ENCODE assay signal across 9 mouse cellular contexts in the genomic region with DNA sequence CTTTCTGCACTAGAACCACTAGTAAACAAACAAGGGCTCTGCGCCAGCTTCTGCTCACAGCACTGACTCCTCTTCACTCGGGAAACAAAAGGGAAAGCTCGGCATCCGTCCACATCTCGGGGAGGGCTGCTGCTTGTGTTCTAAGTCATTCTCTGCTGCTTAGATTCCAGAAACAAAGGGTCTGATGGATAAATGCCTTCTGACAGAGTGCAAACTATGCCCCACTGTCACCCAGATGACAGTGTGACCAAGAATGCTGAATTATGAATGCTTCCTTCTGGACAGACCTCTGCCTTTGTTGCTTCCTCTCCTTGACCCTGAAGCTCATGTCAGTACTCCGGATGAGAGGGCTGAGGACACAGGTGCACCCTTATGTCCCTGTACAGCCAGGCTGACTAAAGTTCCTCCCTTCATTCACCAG.
A peak's percentile ranks its signal among the peaks of the same experiment; 100 is the strongest.
DNase-seq lines count a peak whose midpoint lies in the region; ATAC-seq lines count a peak whose summit lies in the region.
"Had no signal": no experiment of that assay in that cellular context is flagged by ENCODE, and none has a peak within 500 bp of the region (broad histone marks: within the 10 kb centered on the region; RNA-seq: fewer than 3 reads in every experiment).

No protein-coding gene starts in this region.

- no peak overlapping the region for H3K4me2 ChIP-seq in midbrain, embryonic 12.5 days (replicated peaks)
- H3K4me2 ChIP-seq: limb, embryonic 15.5 days had no signal

- H3K36me3 ChIP-seq in midbrain, embryonic 12.5 days: no peaks in the 10 kb centered on the region
- H3K36me3 ChIP-seq: limb, embryonic 15.5 days had no signal

- ATAC-seq in midbrain, embryonic 12.5 days (ENCODE audit: low FRiP score, low read depth): 0 out of 2 replicates have a peak, but pooled peaks have one; percentile 30

- no peaks in the 10 kb centered on the region for H3K9me3 ChIP-seq in midbrain, embryonic 12.5 days
- H3K9me3 ChIP-seq: limb, embryonic 15.5 days had no signal

- WGBS in midbrain, embryonic 12.5 days: 32% methylated on average over 6 of the region's 6 CpGs

- H3K9ac ChIP-seq in midbrain, embryonic 12.5 days (replicated peaks): no peak overlapping the region
- H3K9ac ChIP-seq: limb, embryonic 15.5 days had no signal

- no peak overlapping the region for H3K4me3 ChIP-seq in midbrain, embryonic 12.5 days
- H3K4me3 ChIP-seq: limb, embryonic 15.5 days had no signal

- 0 out of 2 replicates have a peak, but pooled peaks cover 4% of the 10 kb centered on the region for H3K4me1 ChIP-seq in midbrain, embryonic 12.5 days
- H3K4me1 ChIP-seq: limb, embryonic 15.5 days had no signal

- H3K27ac ChIP-seq in midbrain, embryonic 12.5 days (replicated peaks): no peak overlapping the region
- H3K27ac ChIP-seq: limb, embryonic 15.5 days had no signal

- peak; percentile 48 for DNase-seq in adrenal gland, adult 2 months
- no peak for DNase-seq in adrenal gland, adult 18-20 months (ENCODE audit: low spot score in 2 of 2)
- peak; percentile 58 for DNase-seq in testis, postnatal 10 days (ENCODE audit: low spot score)
- no peak for DNase-seq in testis, postnatal 14 days (ENCODE audit: low spot score)
- DNase-seq in kidney, postnatal 14 days: peak; percentile 53
- DNase-seq in thymus, adult 18-20 months: no peak
- DNase-seq in spleen, adult 12 weeks (ENCODE audit: low spot score): no peak

- no peaks in the 10 kb centered on the region for H3K27me3 ChIP-seq in midbrain, embryonic 12.5 days
- H3K27me3 ChIP-seq: limb, embryonic 15.5 days had no signal

Comparison
In these comparisons a context has a peak if more than half of its experiments do, and no peak if none do; other contexts are left out.
1. DNase-seq: peak in adrenal gland, adult 2 months (single experiment), testis, postnatal 10 days (single experiment) and kidney, postnatal 14 days (single experiment); none in adrenal gland, adult 18-20 months (0 of 2), testis, postnatal 14 days (single experiment), thymus, adult 18-20 months (0 of 2) and spleen, adult 12 weeks (single experiment).